Mouse (Mus musculus) limb, embryonic 12.5 days (tissue): ENCODE data around the gene Tnfaip2. TPM values are rescaled to one million over a fixed set of nuclear protein-coding genes. Genes with fewer than 3 reads are reported as not detected.

Experiments
- ATAC-seq: fragments of 200-750 bp; cut with Nextera tagmentation; 2 replicates; pipeline ENCODE4 v1.8.0; 2017; ENCODE audit warnings: low read depth, moderate TSS enrichment; ENCODE audit not compliant: insufficient number of reproducible peaks, insufficient read depth, low FRiP score, low TSS enrichment
- H3K27ac ChIP-seq: fragments of 300-500 bp; sonication (generic); 2 replicates; pipeline ENCODE4 v1.5.1; 2016; ENCODE audit warnings: mild to moderate bottlenecking, moderate library complexity
- H3K27me3 ChIP-seq: fragments of 300-500 bp; sonication (generic); 2 replicates; pipeline ENCODE4 v1.6.1; 2016; ENCODE audit warnings: mild to moderate bottlenecking, moderate library complexity
- H3K36me3 ChIP-seq: fragments of 300-500 bp; sonication (generic); 2 replicates; pipeline ENCODE4 v1.6.1; 2016; ENCODE audit warnings: mild to moderate bottlenecking, moderate library complexity
- H3K4me1 ChIP-seq: fragments of 300-500 bp; sonication (generic); replicated peaks from 2 replicates; pipeline ENCODE4 v1.6.1; 2016
- H3K4me2 ChIP-seq: fragments of 300-500 bp; sonication (generic); 2 replicates; pipeline ENCODE4 v1.6.1; 2016; ENCODE audit warnings: mild to moderate bottlenecking, moderate library complexity
- H3K4me3 ChIP-seq: fragments of 300-500 bp; sonication (generic); replicated peaks from 2 replicates; pipeline ENCODE4 v1.5.1; 2016; ENCODE audit warnings: mild to moderate bottlenecking
- H3K9ac ChIP-seq: fragments of 300-500 bp; sonication (generic); replicated peaks from 2 replicates; pipeline ENCODE4 v1.6.1; 2016; ENCODE audit warnings: mild to moderate bottlenecking, moderate library complexity
- H3K9me3 ChIP-seq: fragments of 300-500 bp; sonication (generic); 2 replicates; pipeline ENCODE4 v1.6.1; 2016; ENCODE audit warnings: mild to moderate bottlenecking, moderate library complexity
- WGBS: fragments of 180-500 bp; shearing (Covaris S2); methylation state at CpG from one replicate; pipeline ENCODE4 v1.1.7; 2016; 5-methylcytosine and 5-hydroxymethylcytosine counted together
- polyA plus RNA-seq: library from polyadenylated mRNA; unstranded; fragments of >200 nt; fragmentation: Nextera tagmentation; extraction: Ambion mirVana; gene quantifications from 2 replicates; pipeline ENCODE4 v1.2.1, GENCODE M21; 2016

Tnfaip2 gene
- polyA plus RNA-seq, 1 experiment from 2014 or later = 4.1 TPM

DNA sequence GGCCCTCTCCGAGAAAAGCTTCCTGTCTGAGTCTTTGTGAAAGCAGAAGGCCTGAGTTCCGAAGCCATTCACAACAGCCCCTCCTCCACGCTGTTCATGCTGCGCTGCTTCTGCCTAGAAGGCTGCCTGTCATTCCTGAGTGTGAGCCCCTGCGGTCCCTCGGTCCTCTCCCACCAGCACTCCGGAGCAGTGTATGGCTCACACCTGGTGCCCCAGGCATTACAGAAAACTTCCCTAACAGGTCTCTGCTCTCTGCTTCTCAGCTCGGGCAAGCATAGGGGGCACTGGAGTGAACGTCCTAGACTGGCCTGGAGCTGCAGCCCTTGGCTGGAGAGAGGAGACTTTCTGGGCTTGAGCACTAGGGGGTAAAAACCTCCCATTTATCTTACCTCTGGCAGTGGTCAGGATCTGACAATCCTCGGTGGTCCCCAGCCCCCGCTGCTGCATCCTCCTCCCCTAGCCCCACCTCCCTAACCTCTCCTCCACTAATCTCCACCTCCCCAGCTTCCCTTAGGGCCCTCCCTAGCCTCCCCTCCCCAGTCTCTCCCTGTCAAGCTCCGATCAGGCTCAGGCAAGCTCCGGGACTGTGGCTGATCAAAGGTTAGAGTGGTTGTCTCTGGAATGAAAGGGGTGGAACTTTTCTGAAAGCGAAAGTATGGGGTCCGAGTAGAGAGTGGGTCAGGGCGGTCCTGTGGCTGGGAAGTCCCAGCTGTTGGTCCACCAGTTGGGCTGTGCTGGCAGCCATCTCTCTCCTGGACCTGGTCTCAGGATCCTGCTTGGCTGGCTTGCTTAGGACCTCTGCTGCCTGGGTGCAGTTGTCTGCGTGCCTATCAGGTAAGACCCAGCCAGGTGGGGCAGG lies 25.1 kb upstream of the Tnfaip2 start, which contains the start of gene Exoc3l4:
Exoc3l4 (plus strand) TSS at position 97 of the 859 bp plus-strand sequence.
- Histone ChIP-seq H3K4me2 (peak within 1 kb of the TSS; percentile 56), H3K27me3 (peaks cover 70% of the 10 kb centered on the region), H3K4me3 (peak within 1 kb of the TSS; percentile 25), H3K9me3 (no peaks in the 10 kb centered on the region), H3K9ac (peak within 1 kb of the TSS; percentile 18; the same call in 1 of the 2 replicates), H3K36me3 (no peaks in the 10 kb centered on the region), H3K4me1 (peaks cover 29% of the 10 kb centered on the region), H3K27ac (0 out of 2 replicates have a peak within 1 kb of the TSS, but pooled peaks have one; percentile 26)
- 0 out of 2 replicates have a peak, but pooled peaks have one; percentile 9 for ATAC-seq
- 5% methylated on average over 17 of the region's 17 CpGs for WGBS

DNA sequence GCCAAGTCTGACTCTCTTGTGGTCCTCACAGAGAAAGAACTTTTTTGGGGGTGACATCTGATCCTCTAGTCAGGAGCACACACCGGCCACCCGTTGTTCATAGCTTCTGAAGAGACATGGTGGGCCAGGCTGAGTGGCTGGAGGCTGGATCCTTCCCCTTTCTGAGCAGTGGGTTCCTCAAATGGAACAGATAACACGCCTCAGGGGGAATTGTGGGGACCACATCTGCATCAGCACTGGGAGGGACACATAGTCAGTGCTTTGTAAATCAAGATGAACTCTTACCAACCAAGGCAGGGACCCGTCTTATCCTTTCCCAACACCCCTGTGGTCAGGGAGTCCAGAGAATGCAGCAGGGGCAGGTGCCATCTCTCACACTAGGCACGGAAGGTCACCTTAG lies 22.4 kb upstream of the Tnfaip2 start:
- Histone ChIP-seq H3K9me3 (no peaks in the 10 kb centered on the region), H3K4me3 (no peak overlapping the region), H3K27ac (no peak overlapping the region), H3K4me1 (peaks cover 18% of the 10 kb centered on the region), H3K27me3 (peaks cover 91% of the 10 kb centered on the region), H3K36me3 (no peaks in the 10 kb centered on the region), H3K4me2 (no peak overlapping the region), H3K9ac (no peak overlapping the region)
- no peak for ATAC-seq
- WGBS = 67% methylated on average over 5 of the region's 5 CpGs

GRCm38 (mm10) chr12:111420946-111421709 lies 21.1 kb upstream of the Tnfaip2 start:
- H3K4me3 ChIP-seq = no peak overlapping the region
- H3K4me1 ChIP-seq = peaks cover 26% of the 10 kb centered on the region
- H3K4me2 ChIP-seq = no peak overlapping the region
- no peaks in the 10 kb centered on the region for H3K9me3 ChIP-seq
- H3K36me3 ChIP-seq = no peaks in the 10 kb centered on the region
- H3K9ac ChIP-seq = no peak overlapping the region
- H3K27ac ChIP-seq = no peak overlapping the region
- H3K27me3 ChIP-seq = peaks cover 97% of the 10 kb centered on the region
- 56% methylated on average over 7 of the region's 7 CpGs for WGBS
- no peak for ATAC-seq

- H3K36me3 ChIP-seq = no peaks in the 10 kb centered on the region
- no peak overlapping the region for H3K27ac ChIP-seq
- 29% methylated on average over 5 of the region's 5 CpGs for WGBS
- H3K27me3 ChIP-seq = peaks cover 98% of the 10 kb centered on the region
- H3K9me3 ChIP-seq = no peaks in the 10 kb centered on the region
- peaks cover 14% of the 10 kb centered on the region for H3K4me1 ChIP-seq
- no peak overlapping the region; the same call in 1 of the 2 replicates for H3K4me2 ChIP-seq
- no peak overlapping the region; the same call in 1 of the 2 replicates for H3K4me3 ChIP-seq
- H3K9ac ChIP-seq = no peak overlapping the region
- ATAC-seq = no peak
Observed at GRCm38 (mm10) chr12:111422852-111423251, 19.4 kb upstream of the Tnfaip2 start.

DNA sequence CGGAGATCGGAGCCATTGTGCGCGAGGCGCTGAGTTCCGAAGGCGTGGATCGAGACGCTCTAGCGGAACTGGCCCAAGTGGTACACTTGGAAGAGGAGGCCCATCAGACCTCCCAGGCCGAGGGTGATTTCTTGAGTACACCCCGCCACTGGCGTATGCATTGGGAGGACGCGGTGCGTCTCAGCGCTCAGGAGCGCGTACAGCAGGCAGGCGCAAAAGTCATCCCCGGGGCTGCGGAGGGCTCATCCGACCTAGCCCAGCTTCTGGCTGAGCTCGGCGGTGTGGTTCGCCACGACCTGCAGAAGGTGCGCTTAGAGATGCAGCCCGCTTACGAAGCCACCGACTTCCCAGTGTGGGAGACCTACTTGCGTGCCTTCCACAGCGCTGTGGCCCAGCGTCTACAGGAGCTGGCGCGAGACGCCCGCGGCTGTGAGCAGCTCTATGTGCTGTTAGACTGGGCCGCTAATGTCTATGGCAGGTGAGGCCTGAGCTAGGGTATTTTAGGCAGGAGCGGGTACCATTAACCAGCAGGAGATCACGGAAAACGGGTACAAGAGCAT lies 18.6 kb upstream of the Tnfaip2 start:
- peak overlapping the region; percentile 37; the same call in 1 of the 2 replicates for H3K9ac ChIP-seq
- H3K27ac ChIP-seq = no peak overlapping the region
- peaks cover 21% of the 10 kb centered on the region for H3K4me1 ChIP-seq
- H3K9me3 ChIP-seq = no peaks in the 10 kb centered on the region
- peak overlapping the region; percentile 37 for H3K4me3 ChIP-seq
- peak overlapping the region; percentile 59 for H3K4me2 ChIP-seq
- 4% methylated on average over 43 of the region's 43 CpGs for WGBS
- no peaks in the 10 kb centered on the region for H3K36me3 ChIP-seq
- H3K27me3 ChIP-seq = peaks cover 98% of the 10 kb centered on the region
- no peak for ATAC-seq

- WGBS = 13% methylated on average over 9 of the region's 9 CpGs
- no peak overlapping the region for H3K9ac ChIP-seq
- no peak overlapping the region for H3K27ac ChIP-seq
- H3K4me1 ChIP-seq = peaks cover 28% of the 10 kb centered on the region
- H3K27me3 ChIP-seq = peaks cover 98% of the 10 kb centered on the region
- no peak overlapping the region for H3K4me2 ChIP-seq
- no peaks in the 10 kb centered on the region for H3K9me3 ChIP-seq
- H3K4me3 ChIP-seq = no peak overlapping the region
- no peaks in the 10 kb centered on the region for H3K36me3 ChIP-seq
- ATAC-seq = no peak
Observed at GRCm38 (mm10) chr12:111424547-111424946, 17.7 kb upstream of the Tnfaip2 start.

GRCm38 (mm10) chr12:111425258-111425657 lies 17.0 kb upstream of the Tnfaip2 start:
- H3K27me3 ChIP-seq = peaks cover 98% of the 10 kb centered on the region
- H3K9me3 ChIP-seq = no peaks in the 10 kb centered on the region
- H3K27ac ChIP-seq = no peak overlapping the region
- no peaks in the 10 kb centered on the region for H3K36me3 ChIP-seq
- H3K4me3 ChIP-seq = no peak overlapping the region
- H3K4me2 ChIP-seq = 0 out of 2 replicates have a peak overlapping the region, but pooled peaks have one; percentile 27
- 5% methylated on average over 15 of the region's 15 CpGs for WGBS
- no peak overlapping the region for H3K9ac ChIP-seq
- peaks cover 35% of the 10 kb centered on the region for H3K4me1 ChIP-seq
- ATAC-seq = no peak

- H3K9ac ChIP-seq = no peak overlapping the region
- peak; percentile 22; the same call in 1 of the 2 replicates for ATAC-seq
- H3K27ac ChIP-seq = no peak overlapping the region
- H3K4me2 ChIP-seq = no peak overlapping the region
- H3K9me3 ChIP-seq = no peaks in the 10 kb centered on the region
- no peaks in the 10 kb centered on the region for H3K36me3 ChIP-seq
- 20% methylated on average over 29 of the region's 29 CpGs for WGBS
- H3K4me1 ChIP-seq = peaks cover 41% of the 10 kb centered on the region
- peaks cover 99% of the 10 kb centered on the region for H3K27me3 ChIP-seq
- H3K4me3 ChIP-seq = no peak overlapping the region
Observed at GRCm38 (mm10) chr12:111425789-111426460, 16.3 kb upstream of the Tnfaip2 start.

- Histone ChIP-seq H3K36me3 (no peaks in the 10 kb centered on the region), H3K4me2 (no peak overlapping the region), H3K27me3 (peaks cover 99% of the 10 kb centered on the region), H3K9me3 (no peaks in the 10 kb centered on the region), H3K4me1 (peaks cover 44% of the 10 kb centered on the region), H3K9ac (no peak overlapping the region), H3K4me3 (no peak overlapping the region), H3K27ac (no peak overlapping the region)
- 44% methylated on average over 12 of the region's 12 CpGs for WGBS
- no peak for ATAC-seq
Observed at GRCm38 (mm10) chr12:111427438-111428113, 14.7 kb upstream of the Tnfaip2 start.

GRCm38 (mm10) chr12:111428364-111428763 lies 13.9 kb upstream of the Tnfaip2 start:
- 19% methylated on average over 8 of the region's 8 CpGs for WGBS
- H3K36me3 ChIP-seq = no peaks in the 10 kb centered on the region
- peak overlapping the region; percentile 40; the same call in 1 of the 2 replicates for H3K4me3 ChIP-seq
- peak overlapping the region; percentile 69 for H3K4me2 ChIP-seq
- H3K27ac ChIP-seq = no peak overlapping the region
- no peaks in the 10 kb centered on the region for H3K9me3 ChIP-seq
- no peak for ATAC-seq
- no peak overlapping the region for H3K9ac ChIP-seq
- H3K27me3 ChIP-seq = peaks cover 99% of the 10 kb centered on the region
- H3K4me1 ChIP-seq = peaks cover 44% of the 10 kb centered on the region
